Mouse (Mus musculus): ENCODE measurements around the gene Serinc2. TPM values are rescaled to one million over a fixed set of nuclear protein-coding genes. Genes with fewer than 3 reads are reported as not detected.

Gene Serinc2
- total RNA-seq, 2 experiments from 2014 or later: 9.4 to 11.2 TPM

Other genes with a start within 250 kb of the Serinc2 start
- 10 to 100 TPM; 11.3 to 12.2 TPM for gene Col16a1, start 231.4 kb downstream of the Serinc2 start, total RNA-seq (2021)
- gene Pef1, start 176.6 kb downstream of the Serinc2 start, total RNA-seq (2021): 10 to 100 TPM; 71.9 to 72.0 TPM
- gene Hcrtr1, start 139.8 kb downstream of the Serinc2 start, total RNA-seq (2021): 1 to 10 TPM; 1.6 to 2.3 TPM
- gene Tinagl1, start 104.1 kb downstream of the Serinc2 start, total RNA-seq (2021): 10 to 100 TPM; 12.5 to 15.9 TPM
- not detected for gene Gm853, start 56.8 kb downstream of the Serinc2 start, total RNA-seq (2021)
- gene Fabp3, start 29.4 kb upstream of the Serinc2 start, total RNA-seq (2021): 100 to 1,000 TPM in 1 of 2 experiments, 10 to 100 TPM in 1; 91.8 to 107 TPM
- 1 to 10 TPM in 1 of 2 experiments, under 1 TPM in 1; 0.69 to 2.4 TPM for gene Gm10570, start 29.5 kb upstream of the Serinc2 start, total RNA-seq (2021)
- gene Zcchc17, start 80.7 kb upstream of the Serinc2 start, total RNA-seq (2021): 10 to 100 TPM; 66.7 to 72.6 TPM
- gene Snrnp40, start 80.9 kb upstream of the Serinc2 start, total RNA-seq (2021): 10 to 100 TPM; 31.2 to 32.6 TPM

Data from layer of hippocampus, adult 18-20 months (tissue).